Mouse (Mus musculus) thymus, postnatal 25 days (tissue): ENCODE data around the gene Nsmf.

Source experiments
- DNase-seq: peaks from one replicate; pipeline ENCODE4 v3.0.0; 2022

Nsmf gene

DNA sequence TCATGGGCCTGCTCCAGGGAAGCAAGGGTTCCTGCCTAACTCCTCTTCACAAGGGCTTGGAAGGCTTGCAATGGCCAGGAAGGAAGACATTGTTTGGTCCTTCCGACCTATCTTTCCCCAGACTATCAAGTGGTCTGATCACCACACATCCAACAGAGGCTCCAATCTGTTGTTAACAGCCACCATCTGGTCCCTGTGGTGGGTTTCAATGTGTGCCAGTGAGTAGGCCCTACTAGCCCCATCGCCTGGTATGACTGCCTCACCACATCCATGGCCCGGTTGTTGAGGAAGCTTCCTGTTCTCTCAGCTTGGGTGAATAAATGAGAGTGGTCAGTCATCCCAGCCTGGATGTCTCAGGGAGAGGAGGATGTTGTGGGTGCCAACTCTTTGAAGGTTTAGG, 34.5 kb downstream of the Nsmf start:
- no peak for DNase-seq

DNA sequence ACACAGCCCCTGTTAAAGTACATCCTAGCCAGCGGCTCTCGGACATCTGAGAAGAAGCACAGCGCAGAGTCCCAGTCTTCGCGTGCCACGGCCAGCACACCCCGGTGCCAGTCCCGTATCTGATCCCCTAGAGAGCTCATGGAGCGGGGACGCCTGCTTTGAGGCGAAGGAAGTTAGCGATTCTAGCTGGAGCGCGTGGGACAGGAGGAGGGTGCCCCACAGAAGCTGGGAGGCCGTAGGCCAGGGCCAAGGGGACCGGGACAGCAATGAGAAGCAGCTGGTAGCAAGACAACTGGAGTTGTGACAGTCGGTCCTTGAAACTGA, 40.6 kb downstream of the Nsmf start:
- DNase-seq = no peak

DNA sequence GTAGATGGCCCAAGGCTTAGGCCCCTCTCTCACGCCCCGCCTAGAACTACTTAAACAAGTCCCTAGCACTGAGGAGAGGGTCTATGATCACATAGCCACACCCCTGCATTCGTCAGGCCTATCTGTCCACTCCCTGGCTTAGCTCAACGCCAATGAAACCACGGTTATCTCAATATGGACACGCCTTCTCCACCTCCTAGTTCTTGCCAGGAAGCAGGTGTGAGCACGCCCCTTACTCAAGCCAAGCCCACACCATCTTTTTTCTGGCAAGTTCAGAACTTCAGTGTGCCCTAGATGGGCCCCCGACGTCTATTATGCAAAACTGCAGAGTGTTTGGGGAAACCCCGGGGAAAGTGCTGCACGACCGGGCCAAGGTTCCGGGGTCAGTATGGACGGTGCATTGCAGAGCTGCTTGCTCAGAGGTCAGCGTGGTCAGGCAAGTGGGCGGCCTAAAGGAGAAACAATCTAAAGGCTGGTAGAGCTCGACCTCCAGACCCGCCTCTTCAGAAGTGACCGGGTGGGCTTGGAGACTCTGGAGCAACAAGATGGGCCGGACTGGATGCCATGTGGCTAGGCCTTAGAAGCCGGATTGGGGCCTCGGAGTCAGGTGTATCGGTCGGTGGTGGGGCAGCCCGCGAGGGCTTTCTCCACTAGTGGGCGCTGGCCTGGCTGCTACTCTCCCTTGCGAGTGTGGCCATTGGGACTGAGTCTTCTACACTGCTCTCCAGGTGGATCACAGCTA, 41.1 kb downstream of the Nsmf start, which contains the start of gene Noxa1:
Gene Noxa1, minus strand, starts transcription at position 41 of the 742 bp plus-strand sequence.
- DNase-seq = no peak

DNA sequence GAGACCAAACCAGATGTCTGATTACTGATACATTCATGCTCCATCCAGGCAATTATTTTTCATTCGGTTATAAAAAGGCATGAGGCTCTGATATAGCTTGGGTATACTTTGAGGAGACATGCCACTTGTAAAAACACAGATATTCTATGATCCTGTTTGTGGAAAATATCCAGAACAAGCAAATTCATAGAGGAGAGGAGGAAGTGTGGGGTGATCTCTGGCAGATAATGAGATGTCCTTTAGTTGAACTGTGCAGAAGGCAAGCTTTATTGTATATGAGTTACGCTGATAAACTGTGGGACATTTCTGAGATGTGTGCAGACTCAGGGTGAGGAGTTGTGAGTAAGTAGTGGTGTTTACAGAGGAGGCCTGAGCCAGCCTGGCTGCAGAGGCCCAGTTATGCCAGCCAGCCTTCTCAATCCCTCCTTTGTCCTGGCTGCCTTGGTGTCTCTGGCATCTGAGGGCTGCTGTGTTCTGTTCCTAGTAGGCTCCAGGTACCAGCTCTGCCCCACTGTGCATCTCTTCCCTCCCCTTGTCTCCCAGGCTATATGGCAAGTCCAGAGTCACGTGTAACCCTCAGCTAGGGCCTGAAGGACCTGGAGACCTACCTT, 44.0 kb downstream of the Nsmf start:
- DNase-seq = no peak

DNA sequence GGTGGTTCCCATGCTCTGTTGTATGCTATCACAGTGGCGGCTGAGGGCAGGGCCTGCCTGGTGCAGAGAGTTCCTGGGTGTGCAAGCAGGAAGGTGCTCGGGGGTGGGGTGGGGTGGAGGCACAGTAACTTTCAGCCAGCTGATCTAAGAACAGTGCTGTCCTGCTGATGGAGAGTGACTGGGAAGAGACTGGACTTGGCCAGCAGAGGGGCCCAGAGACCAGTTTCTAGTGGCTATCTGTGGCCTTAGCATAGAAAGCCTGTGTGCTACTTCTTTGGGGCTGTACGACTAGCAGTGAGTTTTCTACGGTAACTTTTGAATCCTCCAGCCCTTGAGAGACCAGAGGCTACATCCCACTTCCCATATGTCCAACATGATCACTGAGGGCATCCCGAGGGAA, 44.8 kb downstream of the Nsmf start:
- DNase-seq = no peak

DNA sequence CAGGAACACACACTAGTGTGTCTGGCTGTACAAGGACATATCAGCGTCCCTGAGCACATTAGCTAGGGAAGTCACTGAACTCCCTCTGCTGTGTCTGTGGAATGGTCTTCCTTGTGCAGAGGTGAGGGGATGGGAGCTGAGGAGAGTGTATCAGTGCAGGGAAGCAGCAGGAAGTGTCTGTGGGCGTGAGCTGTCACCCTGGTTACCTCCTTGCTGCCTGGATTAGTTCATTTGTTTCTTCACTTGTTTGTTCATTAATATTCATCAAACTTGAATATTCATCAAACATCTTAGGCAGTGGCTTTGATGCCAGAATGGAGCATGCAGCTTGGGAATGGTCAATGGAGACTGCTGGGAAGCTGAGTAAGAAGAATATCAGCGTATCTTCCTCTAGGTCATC, 45.5 kb downstream of the Nsmf start:
- DNase-seq = no peak

DNA sequence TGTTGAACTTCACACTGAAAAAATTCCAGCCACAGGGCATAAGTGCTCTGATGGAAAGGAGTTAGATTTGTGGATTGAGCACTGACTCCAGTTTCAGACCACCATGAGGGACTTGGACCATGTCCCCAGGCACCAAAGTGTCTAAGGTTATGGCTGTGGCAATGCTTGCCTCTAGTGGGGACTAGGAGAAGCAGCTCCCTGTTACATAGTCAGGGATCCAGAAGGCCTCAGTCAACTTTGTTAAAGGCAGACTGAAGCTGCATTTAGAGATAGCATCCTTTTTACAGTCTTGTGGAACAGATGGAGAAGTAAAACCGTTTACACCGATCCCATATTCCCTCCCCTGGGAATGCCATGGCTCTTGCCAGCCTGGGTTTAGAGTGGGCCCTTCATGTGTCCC, 50.0 kb downstream of the Nsmf start:
- no peak for DNase-seq

DNA sequence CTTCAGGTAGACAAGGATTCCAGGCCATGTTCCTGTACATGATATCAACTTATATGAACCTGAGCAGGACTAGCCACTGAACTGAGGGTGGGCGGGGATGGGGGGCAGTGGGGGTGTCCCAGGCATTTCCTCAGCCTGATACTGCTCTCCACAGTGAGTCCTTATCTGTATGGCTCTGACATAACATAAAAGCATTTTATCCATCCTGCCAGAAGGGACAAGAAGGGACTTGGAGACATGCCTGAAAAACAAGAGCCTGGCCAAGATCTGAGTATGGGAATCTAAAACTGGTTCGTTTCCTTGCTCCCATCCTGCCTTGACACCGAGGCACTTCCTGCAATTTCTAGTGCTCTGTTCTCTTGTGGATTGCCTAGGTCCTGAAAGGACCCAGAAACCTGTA, 51.9 kb downstream of the Nsmf start:
- DNase-seq = no peak

DNA sequence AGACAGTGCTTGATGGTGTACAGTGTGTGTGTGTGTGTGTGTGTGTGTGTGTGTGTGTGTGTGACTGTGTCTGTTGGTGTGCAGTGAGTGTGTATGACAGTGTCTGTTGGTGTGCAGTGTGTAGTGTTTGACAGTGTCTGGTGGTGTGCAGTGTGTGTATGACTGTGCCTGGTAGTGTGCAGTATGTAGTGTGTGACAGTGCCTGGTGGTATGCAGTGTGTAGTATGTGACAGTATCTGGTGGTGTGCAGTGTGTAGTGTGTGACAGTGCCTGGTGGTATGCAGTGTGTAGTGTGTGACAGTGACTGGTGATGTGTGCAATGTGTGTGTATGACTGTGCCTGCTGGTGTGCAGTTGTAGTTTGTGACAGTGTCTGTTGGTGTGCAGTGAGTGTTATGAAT, 55.3 kb downstream of the Nsmf start:
- DNase-seq = no peak

DNA sequence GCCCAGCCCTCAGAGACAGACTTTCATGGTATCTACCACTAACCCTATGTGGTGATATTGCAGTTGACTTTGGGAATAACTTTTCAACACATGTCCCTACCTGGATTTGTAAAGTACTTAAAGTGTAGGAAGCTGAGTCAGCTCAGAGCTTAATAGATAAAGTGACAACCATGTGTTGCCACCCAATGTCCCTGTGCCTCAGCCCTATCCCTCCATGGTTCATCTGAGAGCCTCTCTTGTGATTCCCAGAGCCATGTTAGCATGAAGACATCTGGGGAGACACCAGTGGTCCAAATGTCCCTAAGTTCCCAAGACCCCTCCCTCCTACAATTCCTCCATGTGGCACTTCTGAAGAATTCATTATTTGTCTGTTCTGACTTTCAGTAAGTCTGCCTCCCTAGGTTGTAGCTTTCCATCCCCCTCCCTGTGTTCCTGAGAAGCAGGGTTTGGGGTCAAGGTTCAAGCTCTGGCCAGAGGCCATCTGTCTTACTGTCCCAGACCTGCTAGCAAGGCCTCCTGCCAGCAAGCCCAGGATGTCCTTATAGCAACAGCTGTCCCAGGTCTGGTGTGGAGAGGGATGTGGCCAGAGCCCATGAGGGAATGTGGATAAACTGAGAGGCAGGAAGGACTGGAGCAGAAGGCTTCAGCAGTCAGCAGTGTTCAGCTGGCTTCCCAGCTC, 56.5 kb downstream of the Nsmf start:
- no peak for DNase-seq

DNA sequence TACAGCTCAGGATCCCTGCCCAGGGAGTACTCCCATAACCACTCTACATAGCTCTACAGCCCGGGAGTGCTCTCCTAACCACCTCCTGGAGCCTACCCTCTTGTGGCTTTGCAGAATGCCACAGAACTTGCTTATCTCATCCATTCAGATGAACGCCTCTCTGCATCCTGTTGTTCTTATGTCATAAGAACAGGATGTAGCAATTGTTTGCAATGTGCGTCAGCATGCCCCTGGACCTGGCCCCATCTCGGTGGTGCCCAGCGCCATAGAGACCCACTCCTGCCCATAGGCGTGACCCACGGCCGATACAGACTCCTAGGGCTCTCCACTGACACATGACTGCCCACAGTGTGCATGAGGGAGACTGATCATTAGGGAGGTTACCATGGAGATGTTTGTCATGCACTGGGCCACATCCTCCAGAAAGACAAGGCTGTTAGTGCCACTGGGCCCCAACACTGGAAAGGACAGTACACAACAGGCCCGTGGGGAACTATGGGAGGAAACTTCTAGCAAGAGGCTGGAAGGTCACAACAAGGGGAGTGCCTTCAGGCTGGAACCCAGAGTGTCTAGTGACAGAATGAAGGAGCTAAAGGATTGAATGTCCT, 57.1 kb downstream of the Nsmf start:
- DNase-seq = no peak
